Mouse (Mus musculus) spleen, adult 2 months (tissue): ENCODE measurements around the gene Il23r.

ENCODE experiments used
- CTCF ChIP-seq: fragments of 200-500 bp; IDR thresholded peaks from 2 replicates; pipeline ENCODE4 v1.5.1; 2011; ENCODE audit warnings: mild to moderate bottlenecking, inconsistent platforms; ENCODE audit not compliant: insufficient read depth, insufficient read length, insufficient replicate concordance; ENCODE audit errors: extremely low read depth
- POLR2A ChIP-seq: fragments of 200-500 bp; IDR thresholded peaks from 2 replicates; pipeline ENCODE4 v1.6.1; 2011; ENCODE audit warnings: low read depth, low read length, inconsistent platforms

- no peak for TF ChIP-seq POLR2A
- TF ChIP-seq CTCF, result no peak
These were observed 55.9 kb downstream of the Il23r start for GRCm38 (mm10) chr6:67435711-67436110.
